Mouse (Mus musculus): Measurements from ENCODE around the gene Crb1.

- TF ChIP-seq TCF12 (IDR thresholded peaks at IDR 0.05; ENCODE audit: insufficient read depth, poor library complexity, severe bottlenecking) (no peak), E2F4 (IDR thresholded peaks at IDR 0.05; ENCODE audit: insufficient read depth) (no peak), MAX (IDR thresholded peaks at IDR 0.05; ENCODE audit: low read depth) (no peak), USF1 (IDR thresholded peaks at IDR 0.05; ENCODE audit: low read depth) (no peak)
These were observed 2.7 kb upstream of the Crb1 start for GRCm38 (mm10) chr1:139379621-139379984.
